Mouse (Mus musculus) midbrain, embryonic 16.5 days (tissue): ENCODE data around the gene Hfe2. TPM values are rescaled to one million over a fixed set of nuclear protein-coding genes. Genes with fewer than 3 reads are reported as not detected.

ENCODE experiments used
- ATAC-seq: fragments of 200-750 bp; cut with Nextera tagmentation; 2 replicates; pipeline ENCODE4 v1.8.0; 2017; ENCODE audit warnings: moderate TSS enrichment
- H3K27ac ChIP-seq: fragments of 300-500 bp; sonication (generic); 2 replicates; pipeline ENCODE4 v1.5.1; 2014; ENCODE audit warnings: mild to moderate bottlenecking, low read length, mixed read lengths
- H3K27me3 ChIP-seq: fragments of 300-500 bp; sonication (generic); 2 replicates; pipeline ENCODE4 v1.6.1; 2014; ENCODE audit warnings: low read depth, low read length, mixed read lengths; ENCODE audit not compliant: control insufficient read depth, insufficient read depth
- H3K36me3 ChIP-seq: fragments of 300-500 bp; sonication (generic); 2 replicates; pipeline ENCODE4 v1.6.1; 2014; ENCODE audit warnings: mild to moderate bottlenecking, low read length, moderate library complexity, mixed read lengths; ENCODE audit not compliant: control insufficient read depth, insufficient read depth
- H3K4me1 ChIP-seq: fragments of 300-500 bp; sonication (generic); 2 replicates; pipeline ENCODE4 v1.6.1; 2014; ENCODE audit warnings: mild to moderate bottlenecking, low read length, mixed read lengths; ENCODE audit not compliant: control insufficient read depth, insufficient read depth
- H3K4me2 ChIP-seq: fragments of 300-500 bp; sonication (generic); 2 replicates; pipeline ENCODE4 v1.6.1; 2014; ENCODE audit warnings: mild to moderate bottlenecking, low read length, mixed read lengths
- H3K4me3 ChIP-seq: fragments of 300-500 bp; sonication (generic); 2 replicates; pipeline ENCODE4 v1.5.1; 2014; ENCODE audit warnings: low read depth, mild to moderate bottlenecking, low read length, moderate library complexity, mixed read lengths
- H3K9ac ChIP-seq: fragments of 300-500 bp; sonication (generic); 2 replicates; pipeline ENCODE4 v1.6.1; 2014; ENCODE audit warnings: low read depth, low read length, mixed read lengths
- H3K9me3 ChIP-seq: fragments of 300-500 bp; sonication (generic); replicated peaks from 2 replicates; pipeline ENCODE4 v1.6.1; 2014; ENCODE audit warnings: mild to moderate bottlenecking, low read length, mixed read lengths; ENCODE audit not compliant: control insufficient read depth, poor library complexity, severe bottlenecking
- WGBS: fragments of 180-500 bp; shearing (Covaris S2); extraction: QIAGEN DNeasy Blood & Tissue Kit; methylation state at CpG from one replicate; pipeline ENCODE4 v1.1.7; 2014; 5-methylcytosine and 5-hydroxymethylcytosine counted together
- polyA plus RNA-seq: library from polyadenylated mRNA; unstranded; fragments of >200 nt; fragmentation: Nextera tagmentation; extraction: Ambion mirVana; gene quantifications from 2 replicates; pipeline ENCODE4 v1.2.1, GENCODE M21; 2015

The Hfe2 gene
- polyA plus RNA-seq, 1 experiment from 2014 or later: 2.4 TPM

GRCm38 (mm10) chr3:96534300-96534699, 9.3 kb downstream of the Hfe2 start:
- Histone ChIP-seq H3K27ac (no peak overlapping the region), H3K36me3 (no peaks in the 10 kb centered on the region), H3K9ac (no peak overlapping the region), H3K4me3 (no peak overlapping the region), H3K27me3 (no peaks in the 10 kb centered on the region), H3K9me3 (no peaks in the 10 kb centered on the region), H3K4me1 (no peaks in the 10 kb centered on the region), H3K4me2 (no peak overlapping the region)
- WGBS: 62% methylated on average over 2 of the region's 2 CpGs
- ATAC-seq: no peak

GRCm38 (mm10) chr3:96539316-96539715, 14.3 kb downstream of the Hfe2 start:
- no peak overlapping the region for H3K9ac ChIP-seq
- H3K4me3 ChIP-seq: no peak overlapping the region
- no peak for ATAC-seq
- 85% methylated on average over 2 of the region's 2 CpGs for WGBS
- no peaks in the 10 kb centered on the region for H3K36me3 ChIP-seq
- no peak overlapping the region for H3K4me2 ChIP-seq
- H3K27ac ChIP-seq: no peak overlapping the region
- no peaks in the 10 kb centered on the region for H3K9me3 ChIP-seq
- no peaks in the 10 kb centered on the region for H3K27me3 ChIP-seq
- no peaks in the 10 kb centered on the region for H3K4me1 ChIP-seq

- no peak overlapping the region for H3K9ac ChIP-seq
Measured at GRCm38 (mm10) chr3:96540740-96541139, 15.8 kb downstream of the Hfe2 start.

GRCm38 (mm10) chr3:96541328-96542078, 16.5 kb downstream of the Hfe2 start:
- H3K9ac ChIP-seq: 0 out of 2 replicates have a peak overlapping the region, but pooled peaks have one; percentile 30
- no peaks in the 10 kb centered on the region for H3K27me3 ChIP-seq
- H3K4me1 ChIP-seq: no peaks in the 10 kb centered on the region
- H3K4me3 ChIP-seq: no peak overlapping the region
- WGBS: 18% methylated on average over 14 of the region's 14 CpGs
- no peaks in the 10 kb centered on the region for H3K36me3 ChIP-seq
- ATAC-seq: peak; percentile 48; the same call in 1 of the 2 replicates
- no peak overlapping the region for H3K27ac ChIP-seq
- no peak overlapping the region for H3K4me2 ChIP-seq
- no peaks in the 10 kb centered on the region for H3K9me3 ChIP-seq

More at GRCm38 (mm10) chr3:96540740-96541139, 15.8 kb downstream of the Hfe2 start:
- no peak for ATAC-seq
- Histone ChIP-seq H3K9me3 (no peaks in the 10 kb centered on the region), H3K27ac (no peak overlapping the region), H3K4me2 (no peak overlapping the region), H3K27me3 (no peaks in the 10 kb centered on the region), H3K4me1 (no peaks in the 10 kb centered on the region), H3K4me3 (no peak overlapping the region), H3K36me3 (no peaks in the 10 kb centered on the region)
- WGBS: 21% methylated on average over 6 of the region's 6 CpGs

GRCm38 (mm10) chr3:96542554-96542953, 17.6 kb downstream of the Hfe2 start:
- no peaks in the 10 kb centered on the region for H3K27me3 ChIP-seq
- H3K27ac ChIP-seq: no peak overlapping the region
- no peak overlapping the region for H3K4me2 ChIP-seq
- H3K4me1 ChIP-seq: no peaks in the 10 kb centered on the region
- no peak overlapping the region for H3K9ac ChIP-seq
- ATAC-seq: no peak
- WGBS: 80% methylated on average over 8 of the region's 8 CpGs
- H3K9me3 ChIP-seq: no peaks in the 10 kb centered on the region
- H3K36me3 ChIP-seq: no peaks in the 10 kb centered on the region
- H3K4me3 ChIP-seq: no peak overlapping the region

- Histone ChIP-seq H3K27me3 (no peaks in the 10 kb centered on the region), H3K4me2 (no peak overlapping the region), H3K4me1 (no peaks in the 10 kb centered on the region), H3K36me3 (no peaks in the 10 kb centered on the region), H3K9ac (no peak overlapping the region), H3K27ac (no peak overlapping the region), H3K9me3 (no peaks in the 10 kb centered on the region), H3K4me3 (no peak overlapping the region)
- ATAC-seq: no peak
- WGBS: 91% methylated on average over 11 of the region's 11 CpGs
Measured at GRCm38 (mm10) chr3:96543345-96543744, 18.4 kb downstream of the Hfe2 start.

- Histone ChIP-seq H3K9ac (no peak overlapping the region), H3K4me1 (no peaks in the 10 kb centered on the region), H3K27me3 (no peaks in the 10 kb centered on the region), H3K9me3 (no peaks in the 10 kb centered on the region), H3K4me3 (no peak overlapping the region), H3K36me3 (no peaks in the 10 kb centered on the region), H3K27ac (no peak overlapping the region), H3K4me2 (no peak overlapping the region)
- WGBS: 45% methylated on average over 1 of the region's 1 CpGs
- ATAC-seq: no peak
Measured at GRCm38 (mm10) chr3:96545565-96545964, 20.6 kb downstream of the Hfe2 start.

- no peak overlapping the region for H3K4me3 ChIP-seq
- H3K9ac ChIP-seq: no peak overlapping the region
- WGBS: 36% methylated on average over 4 of the region's 4 CpGs
- H3K36me3 ChIP-seq: no peaks in the 10 kb centered on the region
- no peak for ATAC-seq
- H3K9me3 ChIP-seq: no peaks in the 10 kb centered on the region
- H3K27ac ChIP-seq: no peak overlapping the region
- H3K4me1 ChIP-seq: no peaks in the 10 kb centered on the region
- no peak overlapping the region for H3K4me2 ChIP-seq
- H3K27me3 ChIP-seq: no peaks in the 10 kb centered on the region
Measured at GRCm38 (mm10) chr3:96546880-96547279, 21.9 kb downstream of the Hfe2 start.

- 6% methylated on average over 14 of the region's 14 CpGs for WGBS
- Histone ChIP-seq H3K4me2 (peak overlapping the region; percentile 10; the same call in 1 of the 2 replicates), H3K9ac (no peak overlapping the region), H3K36me3 (no peaks in the 10 kb centered on the region), H3K4me1 (no peaks in the 10 kb centered on the region), H3K4me3 (no peak overlapping the region), H3K27ac (no peak overlapping the region), H3K9me3 (no peaks in the 10 kb centered on the region), H3K27me3 (no peaks in the 10 kb centered on the region)
- peak; percentile 75; the same call in 1 of the 2 replicates for ATAC-seq
Measured at GRCm38 (mm10) chr3:96547389-96547960, 22.5 kb downstream of the Hfe2 start.
